Comparison of ENCODE assay signal across 8 mouse cellular contexts in the genomic region with DNA sequence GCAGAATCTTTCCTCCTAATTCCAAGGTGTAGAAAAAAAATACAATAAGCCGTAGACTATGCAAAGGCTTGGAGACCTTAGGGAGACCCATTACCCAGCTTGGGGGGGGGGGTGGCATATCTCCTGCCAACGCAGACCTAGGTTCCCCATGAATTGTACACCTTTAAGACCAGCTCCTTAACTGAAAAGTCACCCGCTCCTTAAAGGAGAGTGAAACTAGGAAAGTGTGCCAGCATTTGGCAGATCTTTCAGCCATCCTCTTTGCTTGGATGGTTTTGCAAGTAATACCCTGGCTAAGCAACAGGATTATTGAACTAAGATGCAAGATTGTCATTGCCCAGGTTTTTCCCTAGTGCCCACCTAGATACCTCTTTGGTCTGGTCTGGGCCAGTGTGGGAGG. TPM values are rescaled to one million over a fixed set of nuclear protein-coding genes. Genes with fewer than 3 reads are reported as not detected.
DNase-seq lines count a peak whose midpoint lies in the region; ATAC-seq and TF ChIP-seq lines count a peak whose summit lies in the region.

No protein-coding gene starts in this region.

- TF ChIP-seq POLR2A in CH12.LX (IDR thresholded peaks at IDR 0.05; ENCODE audit: low read depth, low read length) = no peak

- peaks cover 0 to 12% of the 10 kb centered on the region in 2 experiments; a peak in 2 of 4 replicates for H3K4me1 ChIP-seq in CH12.LX (ENCODE audit: control insufficient read depth in 1 of 2, insufficient read depth in 2 of 2)
- H3K4me1 ChIP-seq in forebrain, embryonic 13.5 days = peaks cover 12% of the 10 kb centered on the region
- peaks cover 0 to 5% of the 10 kb centered on the region in 2 experiments; a peak in 2 of 4 replicates for H3K4me1 ChIP-seq in liver, embryonic 14.5 days (replicated peaks; ENCODE audit: control insufficient read depth in 2 of 2, insufficient read depth in 2 of 2, low read length in 1 of 2)

- H3K9ac ChIP-seq in CH12.LX (ENCODE audit: insufficient read depth, low read depth) = peak overlapping the region; percentile 49; the same call in 1 of the 2 replicates
- H3K9ac ChIP-seq in forebrain, embryonic 13.5 days = peak overlapping the region; percentile 75
- no peak overlapping the region for H3K9ac ChIP-seq in liver, embryonic 14.5 days (replicated peaks)

- H3K4me3 ChIP-seq in gastrocnemius, adult 2 months = peak overlapping the region; percentile 93
- H3K4me3 ChIP-seq in CH12.LX (replicated peaks in 1 of 3; ENCODE audit: low read depth in 2 of 3, low read length in 2 of 3, poor library complexity in 1 of 3) = no peak overlapping the region
- H3K4me3 ChIP-seq in forebrain, embryonic 13.5 days = peak overlapping the region; percentile 59
- H3K4me3 ChIP-seq in liver, embryonic 14.5 days (ENCODE audit: insufficient read depth in 1 of 2, low read depth in 2 of 2, low read length in 2 of 2) = peak overlapping the region in 1 of 2 experiments; percentile 57; a peak in 2 of 4 replicates

- H3K9me3 ChIP-seq in CH12.LX (replicated peaks; ENCODE audit: low read length) = no peaks in the 10 kb centered on the region
- H3K9me3 ChIP-seq in forebrain, embryonic 13.5 days (replicated peaks) = no peaks in the 10 kb centered on the region
- H3K9me3 ChIP-seq in liver, embryonic 14.5 days (ENCODE audit: control insufficient read depth, low read length) = no peaks in the 10 kb centered on the region

- no peaks in the 10 kb centered on the region for H3K79me2 ChIP-seq in CH12.LX (replicated peaks; ENCODE audit: control insufficient read depth, extremely low read depth, insufficient read depth, poor library complexity, severe bottlenecking)

- no peak for DNase-seq in gastrocnemius, adult 2 months
- no peak for DNase-seq in gastrocnemius, adult 18-20 months (ENCODE audit: low spot score)
- no peak for DNase-seq in CH12.LX (ENCODE audit: extremely low read depth)
- no peak for DNase-seq in liver, embryonic 14.5 days (ENCODE audit: low read depth in 3 of 3, low spot score in 3 of 3)
- no peak for DNase-seq in yolk sac, embryonic 10.5 days (ENCODE audit: low spot score)
- DNase-seq in c-Kit-positive CD71-positive TER-119-positive erythroid progenitor cells, embryonic 14.5 days (ENCODE audit: low spot score) = no peak
- DNase-seq in spleen, postnatal 4 days (ENCODE audit: low spot score in 2 of 2) = no peak

- TF ChIP-seq EP300 in CH12.LX (IDR thresholded peaks at IDR 0.05; ENCODE audit: low read length) = no peak
- TF ChIP-seq EP300 in liver, embryonic 14.5 days (IDR thresholded peaks at IDR 0.05; ENCODE audit: low read depth) = no peak

- peaks cover 77% of the 10 kb centered on the region for H3K27me3 ChIP-seq in CH12.LX (replicated peaks)
- no peaks in the 10 kb centered on the region for H3K27me3 ChIP-seq in forebrain, embryonic 13.5 days
- H3K27me3 ChIP-seq in liver, embryonic 14.5 days (ENCODE audit: control insufficient read depth, insufficient read depth, low read length) = no peaks in the 10 kb centered on the region

- in situ Hi-C loops in CH12.LX (cut with MboI; ENCODE audit: low pct_ligation_motif_present, low pct_unique_long_range_greater_than_20kb, low sequenced_read_pairs) = no loop called here

- no peak for TF ChIP-seq CTCF in gastrocnemius, adult 2 months (IDR thresholded peaks at IDR 0.05)
- no peak for TF ChIP-seq CTCF in CH12.LX (conservative IDR thresholded peaks at IDR 0.05 in 1 of 2, IDR thresholded peaks at IDR 0.05 in 1 of 2; ENCODE audit: low read depth in 2 of 2, low read length in 2 of 2)
- TF ChIP-seq CTCF in liver, embryonic 14.5 days (IDR thresholded peaks at IDR 0.05; ENCODE audit: low read depth) = no peak

- no peak for TF ChIP-seq RAD21 in CH12.LX (IDR thresholded peaks at IDR 0.05; ENCODE audit: low read depth, low read length)

- dilution Hi-C loops in CH12.LX (cut with MboI; ENCODE audit: extremely low pct_ligation_motif_present, extremely low pct_unique_long_range_greater_than_20kb, low sequenced_read_pairs) = no loop called here

- H3K36me3 ChIP-seq in CH12.LX (replicated peaks in 1 of 2; ENCODE audit: control insufficient read depth in 1 of 2, insufficient read depth in 1 of 2, low read length in 1 of 2) = no peaks in the 10 kb centered on the region
- no peaks in the 10 kb centered on the region for H3K36me3 ChIP-seq in forebrain, embryonic 13.5 days (ENCODE audit: poor library complexity, severe bottlenecking)
- no peaks in the 10 kb centered on the region for H3K36me3 ChIP-seq in liver, embryonic 14.5 days (replicated peaks; ENCODE audit: control insufficient read depth, insufficient read depth, low read depth)

- H3K27ac ChIP-seq in gastrocnemius, adult 2 months = peak overlapping the region; percentile 93
- H3K27ac ChIP-seq in CH12.LX (ENCODE audit: insufficient read depth, low read depth) = no peak overlapping the region
- H3K27ac ChIP-seq in forebrain, embryonic 13.5 days = 0 out of 2 replicates have a peak overlapping the region, but pooled peaks have one; percentile 35
- H3K27ac ChIP-seq in liver, embryonic 14.5 days = no peak overlapping the region

- no peak for ATAC-seq in forebrain, embryonic 13.5 days
- ATAC-seq in liver, embryonic 14.5 days (ENCODE audit: insufficient read depth) = no peak

- intact Hi-C loops in gastrocnemius, adult 2 months (cut with DNase I) = loop anchor here (10.0 kb wide), 1 partner anchor 351 kb away; no protein-coding TSS in a partner anchor

- peak overlapping the region; percentile 58; the same call in 1 of the 2 replicates for H3K4me2 ChIP-seq in CH12.LX (ENCODE audit: insufficient read depth, low read depth, poor library complexity, severe bottlenecking)
- H3K4me2 ChIP-seq in forebrain, embryonic 13.5 days = peak overlapping the region; percentile 64
- peak overlapping the region; percentile 80 for H3K4me2 ChIP-seq in liver, embryonic 14.5 days (ENCODE audit: low read depth)

- WGBS in forebrain, embryonic 13.5 days = 66% methylated on average over 3 of the region's 3 CpGs
- WGBS in liver, embryonic 14.5 days (ENCODE audit: insufficient replicate concordance) = 69% methylated on average over 3 of the region's 3 CpGs

TF ChIP-seq in CH12.LX, 34 proteins besides CTCF, POLR2A, EP300 and RAD21:
- TF ChIP-seq RCOR1 (conservative IDR thresholded peaks at IDR 0.05; ENCODE audit: low read depth, low read length) = no peak
- TF ChIP-seq ZC3H11A (IDR thresholded peaks at IDR 0.05; ENCODE audit: low read depth, low read length) = no peak
- TF ChIP-seq MAZ (IDR thresholded peaks at IDR 0.05; ENCODE audit: low read depth, low read length) = no peak
- no peak for TF ChIP-seq SMC3 (IDR thresholded peaks at IDR 0.05; ENCODE audit: low read depth, low read length)
- no peak for TF ChIP-seq ELF1 (IDR thresholded peaks at IDR 0.05; ENCODE audit: low read depth, low read length)
- TF ChIP-seq KAT2A (IDR thresholded peaks at IDR 0.05; ENCODE audit: insufficient replicate concordance, low read length) = no peak
- TF ChIP-seq USF2 (conservative IDR thresholded peaks at IDR 0.05; ENCODE audit: low read depth, low read length) = no peak
- TF ChIP-seq PAX5 (IDR thresholded peaks at IDR 0.05; ENCODE audit: low read length) = no peak
- TF ChIP-seq MYC (IDR thresholded peaks at IDR 0.05; ENCODE audit: low read depth, low read length) = no peak
- TF ChIP-seq BHLHE40 (IDR thresholded peaks at IDR 0.05; ENCODE audit: low read depth, low read length) = no peak
- no peak for TF ChIP-seq MEF2A (IDR thresholded peaks at IDR 0.05; ENCODE audit: borderline replicate concordance, low read depth, low read length)
- no peak for TF ChIP-seq TCF12 (IDR thresholded peaks at IDR 0.05; ENCODE audit: low read depth, low read length)
- TF ChIP-seq HCFC1 (IDR thresholded peaks at IDR 0.05; ENCODE audit: low read depth, low read length) = no peak
- no peak for TF ChIP-seq MXI1 (IDR thresholded peaks at IDR 0.05; ENCODE audit: low read depth, low read length)
- TF ChIP-seq JUN (IDR thresholded peaks at IDR 0.05; ENCODE audit: insufficient read depth, low read depth, low read length) = no peak
- TF ChIP-seq ETS1 (conservative IDR thresholded peaks at IDR 0.05; ENCODE audit: low read depth, low read length) = no peak
- TF ChIP-seq USF1 (IDR thresholded peaks at IDR 0.05; ENCODE audit: low read depth, low read length) = no peak
- TF ChIP-seq JUND (conservative IDR thresholded peaks at IDR 0.05; ENCODE audit: low read depth, low read length) = no peak
TF ChIP-seq in CH12.LX: peak in this region for 0.

RNA-seq across cellular contexts. Expression of gene Stk32c, which starts 0.6 kb away (rescaled TPM):
- under 1 TPM in 1 of 2 experiments, not detected in 1; 0.73 TPM for total RNA-seq in gastrocnemius, adult 2 months (2021)
- total RNA-seq in gastrocnemius, adult 18-20 months (2021) = under 1 TPM; 0.27 to 0.31 TPM
- total RNA-seq in CH12.LX (2012; rRNA removed) (not detected in 2 replicates), CH12.LX (2014; rRNA removed) (not detected in 2 replicates)
- not detected in 2 replicates for polyA plus RNA-seq in CH12.LX (2012; ENCODE audit: insufficient read length, low read depth)
- 0.50 and 0.89 TPM in 2 replicates for polyA plus RNA-seq in forebrain, embryonic 13.5 days (2015; fragmentation: Nextera tagmentation; extraction: Ambion mirVana)
- polyA plus RNA-seq in liver, embryonic 14.5 days (2012; rRNA removed) = 0.05 and 0.12 TPM in 2 replicates
- not detected in 2 replicates for polyA plus RNA-seq in liver, embryonic 14.5 days (2014; fragmentation: Nextera tagmentation; extraction: Ambion mirVana)

RNA-seq across cellular contexts. Expression of gene Lrrc27, which starts 1.0 kb away (rescaled TPM):
- total RNA-seq in gastrocnemius, adult 2 months (2021) = 1 to 10 TPM; 1.6 to 4.0 TPM
- total RNA-seq in gastrocnemius, adult 18-20 months (2021) = 1 to 10 TPM; 1.9 to 3.0 TPM
- total RNA-seq in CH12.LX (2012; rRNA removed) (0.21 TPM in 1 of 2 replicates, not detected in the other), CH12.LX (2014; rRNA removed) (not detected in 2 replicates)
- polyA plus RNA-seq in CH12.LX (2012; ENCODE audit: insufficient read length, low read depth) = not detected in 2 replicates
- polyA plus RNA-seq in forebrain, embryonic 13.5 days (2015; fragmentation: Nextera tagmentation; extraction: Ambion mirVana) = 3.6 and 3.7 TPM in 2 replicates
- polyA plus RNA-seq in liver, embryonic 14.5 days (2012; rRNA removed) = 0.17 and 0.27 TPM in 2 replicates
- 0.49 and 0.52 TPM in 2 replicates for polyA plus RNA-seq in liver, embryonic 14.5 days (2014; fragmentation: Nextera tagmentation; extraction: Ambion mirVana)

RNA-seq across cellular contexts. Expression of gene Pwwp2b, which starts 34.5 kb away (rescaled TPM):
- total RNA-seq in gastrocnemius, adult 2 months (2021) = 1 to 10 TPM; 3.0 to 7.4 TPM
- total RNA-seq in gastrocnemius, adult 18-20 months (2021) = 1 to 10 TPM; 4.9 to 6.7 TPM
- total RNA-seq in CH12.LX (2012; rRNA removed) (0.08 TPM in 1 of 2 replicates, not detected in the other), CH12.LX (2014; rRNA removed) (not detected in 2 replicates)
- not detected in 2 replicates for polyA plus RNA-seq in CH12.LX (2012; ENCODE audit: insufficient read length, low read depth)
- polyA plus RNA-seq in forebrain, embryonic 13.5 days (2015; fragmentation: Nextera tagmentation; extraction: Ambion mirVana) = 4.5 and 4.7 TPM in 2 replicates
- 1.00 and 1.0 TPM in 2 replicates for polyA plus RNA-seq in liver, embryonic 14.5 days (2012; rRNA removed)
- polyA plus RNA-seq in liver, embryonic 14.5 days (2014; fragmentation: Nextera tagmentation; extraction: Ambion mirVana) = 1.3 and 1.4 TPM in 2 replicates

Comparison
In these comparisons a context has a peak if more than half of its experiments do, and no peak if none do; other contexts are left out.
1. H3K27ac ChIP-seq: peak in gastrocnemius, adult 2 months (single experiment) and forebrain, embryonic 13.5 days (single experiment); none in CH12.LX (single experiment) and liver, embryonic 14.5 days (single experiment).
2. H3K4me3 ChIP-seq: peak in gastrocnemius, adult 2 months (single experiment) and forebrain, embryonic 13.5 days (single experiment); none in CH12.LX (0 of 3).
3. Peak in every context shown above with its lines, with median percentiles within 50 percentile points of each other: H3K4me2 ChIP-seq.